Mouse (Mus musculus): ENCODE data around the gene Wdr26. TPM values are rescaled to one million over a fixed set of nuclear protein-coding genes. Genes with fewer than 3 reads are reported as not detected.
A peak's percentile ranks its signal among the peaks of the same experiment; 100 is the strongest.

Wdr26 gene
- polyA plus RNA-seq (2012; rRNA removed): 56.0 and 78.1 TPM in 2 replicates

DNA sequence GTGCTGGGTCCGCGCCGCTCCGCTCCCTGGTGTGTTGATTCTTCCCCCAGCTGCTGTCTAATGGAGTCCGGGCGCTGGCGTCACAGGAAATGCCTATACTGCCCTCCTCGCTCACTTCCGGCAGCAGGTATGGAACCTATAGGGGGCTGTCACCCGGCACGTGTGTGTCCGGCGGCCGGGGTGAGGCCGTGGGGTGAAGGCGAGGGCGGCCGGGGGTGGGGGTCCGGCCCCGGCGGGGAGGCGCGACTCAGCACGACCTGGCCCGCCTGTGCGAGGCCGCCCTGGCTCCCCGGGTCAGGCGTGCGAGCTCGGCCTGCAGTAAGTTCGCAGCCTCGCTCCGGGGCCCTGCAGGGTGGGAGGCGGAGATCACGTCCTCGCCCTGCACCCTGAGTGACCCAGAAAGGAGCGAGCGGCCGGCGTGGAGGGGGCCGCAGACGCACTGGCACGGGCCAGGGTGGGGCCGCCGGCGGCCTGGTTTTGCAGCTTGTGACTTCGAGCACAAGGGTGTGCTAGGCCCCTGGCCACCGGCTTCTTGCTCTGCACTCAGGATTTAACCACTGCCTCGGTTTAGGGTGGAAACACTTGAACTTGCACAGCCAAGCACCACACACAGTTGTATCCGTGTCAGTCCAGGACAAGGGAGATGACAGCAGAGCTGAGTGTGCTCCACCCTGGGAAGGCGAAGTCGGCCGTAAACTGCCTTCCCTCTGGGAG is at the start of gene Wdr26:
TSS of gene Wdr26 (minus strand) at position 82 of the 714 bp plus-strand sequence.
- TF ChIP-seq CTCF (IDR thresholded peaks at IDR 0.05; ENCODE audit: borderline replicate concordance, extremely low read depth, insufficient read depth, insufficient read length): no peak
- TF ChIP-seq POLR2A (IDR thresholded peaks at IDR 0.05; ENCODE audit: borderline replicate concordance, extremely low read depth, insufficient read depth, insufficient read length, poor library complexity, severe bottlenecking): peak; percentile 75; the same call in 1 of the 2 replicates
- DNase-seq (ENCODE audit: low read depth): peak; percentile 95

DNA sequence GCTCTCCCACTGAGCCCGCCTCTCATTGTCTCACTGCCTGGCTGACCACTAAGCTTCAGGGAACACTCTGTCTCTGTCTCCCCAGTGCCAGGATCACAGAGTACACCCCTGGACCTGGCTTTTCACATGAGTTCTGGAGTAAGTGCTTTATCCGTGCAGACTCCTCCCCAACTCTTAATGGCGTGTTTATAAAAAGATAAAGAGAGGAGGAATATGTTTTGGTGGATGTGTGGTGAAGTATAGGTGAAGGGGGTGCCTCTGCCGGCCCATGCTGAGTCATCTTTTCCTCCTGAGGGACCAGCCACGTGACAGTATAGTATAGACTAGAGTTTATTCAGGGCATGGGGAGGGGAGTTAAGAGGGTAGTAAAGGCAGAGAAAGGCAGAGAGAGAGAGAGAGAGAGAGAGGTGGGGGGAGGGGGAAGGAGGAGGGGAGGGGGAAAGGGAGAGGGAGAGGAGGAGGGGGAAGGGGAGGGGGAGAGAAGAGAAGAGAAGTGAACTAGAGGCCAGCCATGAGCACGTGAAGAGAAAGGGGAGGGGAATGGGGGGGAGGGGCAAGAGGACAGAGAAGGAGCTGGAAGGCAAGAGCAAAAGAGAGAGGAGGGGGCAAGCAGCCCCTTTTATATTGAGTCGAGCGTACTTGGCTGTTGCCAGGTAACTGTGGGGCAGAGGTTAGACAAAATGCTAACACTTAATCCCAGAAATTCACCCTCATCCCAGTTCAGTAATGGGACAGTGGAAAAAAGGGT is 49.3 kb upstream of the Wdr26 start:
- peak; percentile 35 for DNase-seq (ENCODE audit: low read depth)
- TF ChIP-seq POLR2A (IDR thresholded peaks at IDR 0.05; ENCODE audit: borderline replicate concordance, extremely low read depth, insufficient read depth, insufficient read length, poor library complexity, severe bottlenecking) (no peak), CTCF (IDR thresholded peaks at IDR 0.05; ENCODE audit: borderline replicate concordance, extremely low read depth, insufficient read depth, insufficient read length) (no peak)

DNA sequence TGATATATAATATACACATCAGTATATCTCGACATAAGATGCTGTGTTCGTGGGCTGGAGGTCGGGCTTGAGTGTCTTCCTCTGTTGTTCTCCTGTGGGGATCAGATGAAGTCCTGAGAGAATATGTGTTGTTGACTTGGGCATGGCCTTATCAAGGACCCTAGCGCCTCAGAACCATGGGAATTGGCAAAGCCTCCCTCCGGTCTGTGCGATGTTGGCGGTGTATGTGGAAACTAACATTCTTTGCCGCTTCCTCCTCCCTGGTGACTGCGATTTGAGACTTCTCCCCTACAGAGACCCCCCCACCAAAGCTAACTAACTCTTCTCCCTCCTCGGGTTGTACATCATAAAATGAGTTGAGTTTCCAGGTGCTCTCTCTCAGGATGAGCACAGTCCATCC is 48.6 kb upstream of the Wdr26 start:
- no peak for TF ChIP-seq POLR2A (IDR thresholded peaks at IDR 0.05; ENCODE audit: borderline replicate concordance, extremely low read depth, insufficient read depth, insufficient read length, poor library complexity, severe bottlenecking)
- no peak for TF ChIP-seq CTCF (IDR thresholded peaks at IDR 0.05; ENCODE audit: borderline replicate concordance, extremely low read depth, insufficient read depth, insufficient read length)
- DNase-seq (ENCODE audit: low read depth): peak; percentile 18

DNA sequence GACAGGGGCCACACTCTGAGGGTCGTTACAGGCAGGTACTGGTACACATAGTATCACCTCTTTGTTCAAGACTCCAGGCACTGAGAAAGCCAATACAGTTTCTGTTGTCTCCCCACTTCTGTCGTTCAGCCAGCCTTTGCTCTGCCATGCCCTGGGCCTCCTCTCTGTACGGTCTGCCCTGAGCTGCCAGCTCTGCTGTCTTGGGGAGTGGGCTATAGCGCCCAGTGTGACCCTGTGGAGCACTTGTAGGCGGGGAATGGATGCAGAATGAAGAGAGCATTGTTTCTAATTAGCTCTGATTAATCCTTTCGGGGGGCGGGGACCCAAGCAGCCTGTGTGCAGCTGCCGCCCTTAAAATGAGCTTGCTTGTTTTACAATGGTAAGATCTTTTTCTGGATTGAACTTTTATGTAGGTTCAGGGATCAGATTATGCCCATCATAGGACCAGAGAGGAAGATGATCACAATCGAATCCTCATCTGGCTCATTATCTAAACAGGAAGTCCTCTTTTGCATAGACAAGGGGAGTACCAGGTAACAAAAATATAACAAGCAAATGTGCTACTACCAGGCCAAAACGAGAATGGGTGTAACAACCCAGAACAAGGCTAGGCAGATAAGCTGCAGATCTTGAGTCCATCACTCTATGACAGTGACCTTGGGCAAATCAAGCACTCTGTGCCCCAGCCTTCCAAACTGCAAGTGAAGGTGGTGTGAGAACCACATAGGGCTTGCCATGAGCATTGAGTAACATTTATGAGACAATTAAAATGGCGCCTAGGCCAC is 48.0 kb upstream of the Wdr26 start:
- TF ChIP-seq POLR2A (IDR thresholded peaks at IDR 0.05; ENCODE audit: borderline replicate concordance, extremely low read depth, insufficient read depth, insufficient read length, poor library complexity, severe bottlenecking) (no peak), CTCF (IDR thresholded peaks at IDR 0.05; ENCODE audit: borderline replicate concordance, extremely low read depth, insufficient read depth, insufficient read length) (no peak)
- DNase-seq (ENCODE audit: low read depth): peak; percentile 84

DNA sequence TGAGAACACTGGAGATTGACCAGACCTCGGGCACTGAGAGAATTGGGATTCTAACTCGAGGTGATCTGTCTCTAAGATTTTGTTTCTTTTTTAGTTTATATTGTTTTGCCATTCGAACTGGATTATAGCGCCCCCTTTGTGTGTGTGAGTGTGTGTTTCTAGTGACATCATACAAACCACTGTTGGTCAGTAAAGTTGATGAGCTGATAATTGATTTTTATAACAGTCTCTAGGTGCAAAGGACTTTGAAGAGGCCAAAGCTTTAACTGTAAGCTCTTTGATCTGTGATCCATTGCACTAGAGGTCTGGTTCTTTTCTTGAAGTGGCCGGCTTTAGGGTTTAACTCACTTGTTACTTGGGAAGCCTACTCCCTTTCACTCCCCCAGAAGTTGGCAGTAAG is 47.3 kb upstream of the Wdr26 start:
- no peak for DNase-seq (ENCODE audit: low read depth)
- TF ChIP-seq CTCF (IDR thresholded peaks at IDR 0.05; ENCODE audit: borderline replicate concordance, extremely low read depth, insufficient read depth, insufficient read length) (no peak), POLR2A (IDR thresholded peaks at IDR 0.05; ENCODE audit: borderline replicate concordance, extremely low read depth, insufficient read depth, insufficient read length, poor library complexity, severe bottlenecking) (no peak)

DNA sequence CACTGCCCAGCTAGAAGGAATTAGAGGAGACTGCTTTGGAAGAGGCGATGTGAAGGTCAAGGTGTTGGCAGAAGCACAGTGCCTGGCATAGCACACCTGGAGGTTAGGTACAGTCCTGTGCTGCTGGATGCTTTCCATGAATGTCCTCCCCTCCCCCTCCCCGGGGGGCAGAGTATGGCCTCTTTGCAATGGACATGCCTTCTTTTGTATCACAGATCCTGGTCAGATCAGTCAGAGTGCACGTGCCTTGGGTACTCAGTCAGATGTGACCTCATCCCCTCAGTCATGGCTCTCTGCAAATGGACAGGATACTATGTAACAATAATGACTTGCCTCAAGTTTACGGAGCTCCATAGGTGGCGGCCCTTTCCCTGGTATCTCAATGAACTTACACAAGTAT is 46.8 kb upstream of the Wdr26 start:
- TF ChIP-seq POLR2A (IDR thresholded peaks at IDR 0.05; ENCODE audit: borderline replicate concordance, extremely low read depth, insufficient read depth, insufficient read length, poor library complexity, severe bottlenecking): no peak
- no peak for TF ChIP-seq CTCF (IDR thresholded peaks at IDR 0.05; ENCODE audit: borderline replicate concordance, extremely low read depth, insufficient read depth, insufficient read length)
- DNase-seq (ENCODE audit: low read depth): no peak

DNA sequence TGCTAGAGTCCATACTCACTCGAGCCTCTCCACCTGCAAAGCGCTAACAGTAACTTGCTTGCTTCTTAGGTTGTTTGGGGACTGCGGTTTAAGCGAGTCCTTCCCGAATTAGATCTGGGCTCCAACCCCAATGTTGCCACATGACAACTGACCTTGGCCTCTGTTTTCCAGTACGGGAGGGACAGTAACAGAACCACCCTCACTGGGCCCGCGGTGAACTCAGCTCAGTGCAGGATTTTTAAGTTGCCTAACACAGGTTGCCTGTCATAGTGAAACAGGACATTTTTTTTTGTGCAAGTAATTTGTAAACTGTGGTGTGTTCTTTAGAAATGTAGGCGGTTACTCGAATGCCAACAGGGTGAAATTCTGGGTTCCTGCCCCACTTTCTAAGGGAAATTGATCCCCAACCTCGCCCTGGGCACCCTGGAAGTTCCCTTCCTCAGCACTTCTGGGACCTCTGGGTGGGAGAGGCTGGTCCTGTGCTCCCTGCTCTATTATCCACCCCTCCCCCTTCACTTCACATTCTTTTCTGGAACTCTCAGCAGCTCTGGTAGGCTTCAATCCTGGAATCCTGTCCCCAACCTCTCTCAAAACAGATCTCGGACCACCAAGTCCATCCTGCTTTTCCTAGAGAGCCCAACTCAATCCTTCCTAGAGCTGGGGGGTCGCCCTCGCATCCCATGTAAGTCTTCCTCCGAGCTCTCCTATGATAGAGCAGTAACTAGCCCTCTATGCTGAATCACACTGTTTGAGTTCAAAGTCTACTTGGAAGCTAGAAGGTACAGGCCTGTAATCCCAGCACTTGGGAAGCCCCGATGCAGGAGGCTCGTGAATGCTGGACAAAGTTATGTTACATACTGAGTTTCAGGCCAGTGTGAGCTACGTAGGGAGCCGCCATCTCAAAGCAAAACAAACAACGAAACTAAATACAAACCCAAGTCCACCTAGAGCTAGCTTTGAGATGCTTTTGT is 46.1 kb upstream of the Wdr26 start:
- TF ChIP-seq CTCF (IDR thresholded peaks at IDR 0.05; ENCODE audit: borderline replicate concordance, extremely low read depth, insufficient read depth, insufficient read length) (no peak), POLR2A (IDR thresholded peaks at IDR 0.05; ENCODE audit: borderline replicate concordance, extremely low read depth, insufficient read depth, insufficient read length, poor library complexity, severe bottlenecking) (no peak)
- DNase-seq (ENCODE audit: low read depth): no peak

DNA sequence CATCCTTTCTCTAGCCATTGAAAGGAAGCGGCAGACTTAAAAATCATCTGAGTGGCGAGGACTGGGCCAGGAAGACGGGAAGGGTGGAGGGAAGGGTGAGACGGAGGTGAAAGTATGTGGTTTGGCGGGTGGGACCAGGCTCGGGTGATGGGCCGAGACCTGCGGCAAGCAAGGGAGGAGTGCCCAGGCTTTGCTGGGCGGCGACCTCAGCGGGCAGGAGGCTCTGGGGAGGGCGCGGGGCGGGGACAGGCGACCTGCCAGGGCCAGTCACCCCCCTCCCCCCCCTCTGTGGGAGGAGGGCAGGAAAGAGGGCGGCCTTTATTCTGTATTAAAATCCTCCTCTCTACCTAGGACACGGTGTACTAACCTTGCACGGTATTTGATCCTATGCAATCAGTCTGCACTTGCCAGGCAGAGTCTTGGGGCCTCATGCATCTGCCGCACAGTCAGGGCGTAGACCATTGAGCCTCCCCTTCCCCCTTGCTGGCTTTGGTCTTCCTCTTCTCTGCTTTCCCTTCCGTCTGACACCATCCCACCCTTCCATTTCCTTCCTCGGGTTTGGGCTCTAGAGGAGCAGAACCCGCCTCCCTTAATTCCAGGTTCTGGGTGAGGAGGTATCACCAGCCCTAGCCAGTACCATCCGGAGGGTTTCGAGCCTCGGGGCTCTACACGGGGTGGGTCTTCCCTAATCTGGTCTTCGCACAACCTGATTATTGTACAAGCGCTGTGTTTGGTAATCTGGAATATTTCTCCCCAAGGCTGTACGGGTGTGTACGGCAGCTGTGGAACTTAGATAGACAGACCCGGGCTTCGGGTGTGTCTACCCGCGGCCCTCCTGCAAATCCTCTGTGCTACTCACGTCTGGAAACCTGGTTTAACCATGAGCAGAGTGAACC is 45.1 kb upstream of the Wdr26 start:
- DNase-seq (ENCODE audit: low read depth): no peak
- TF ChIP-seq POLR2A (IDR thresholded peaks at IDR 0.05; ENCODE audit: borderline replicate concordance, extremely low read depth, insufficient read depth, insufficient read length, poor library complexity, severe bottlenecking) (no peak), CTCF (IDR thresholded peaks at IDR 0.05; ENCODE audit: borderline replicate concordance, extremely low read depth, insufficient read depth, insufficient read length) (no peak)

DNA sequence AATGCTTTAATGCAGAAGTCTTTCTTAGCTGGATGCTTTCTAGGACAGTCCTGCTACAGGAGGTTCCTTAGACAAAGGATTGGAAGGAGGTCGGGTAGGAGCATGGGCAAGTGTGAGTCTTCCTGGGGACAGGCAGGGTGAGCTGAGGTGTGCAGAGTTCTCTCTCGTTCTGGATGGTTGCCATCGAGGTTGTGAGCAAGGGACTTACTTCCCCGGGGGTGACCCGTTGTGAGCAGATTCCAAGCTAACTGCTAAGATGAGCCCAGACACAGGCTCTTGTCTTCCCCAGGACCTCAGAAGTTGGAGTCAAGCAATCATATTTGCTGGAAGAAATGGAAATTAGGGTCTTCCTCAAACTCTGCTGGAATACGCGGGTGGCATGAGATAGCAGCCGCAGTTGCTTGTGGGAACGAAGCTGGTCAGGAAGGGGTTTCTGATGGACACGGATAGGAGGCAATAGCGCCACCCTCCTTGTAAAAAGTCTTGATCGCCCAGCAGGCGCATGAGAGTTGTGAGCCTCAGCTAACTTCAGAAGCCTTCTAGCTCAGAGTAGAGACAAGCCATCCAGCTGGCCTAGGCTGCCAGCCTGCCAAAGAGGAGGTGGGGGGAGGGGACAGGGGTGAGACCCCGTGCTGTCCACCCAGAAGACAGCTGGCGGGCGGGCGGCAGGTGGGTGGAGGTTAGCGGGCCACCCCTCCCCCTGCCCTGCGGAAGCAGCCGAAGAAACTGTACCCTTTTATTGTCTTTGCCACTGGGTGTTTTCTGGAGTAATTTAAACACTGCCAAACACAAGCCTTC is 44.3 kb upstream of the Wdr26 start:
- peak; percentile 84 for DNase-seq (ENCODE audit: low read depth)
- TF ChIP-seq POLR2A (IDR thresholded peaks at IDR 0.05; ENCODE audit: borderline replicate concordance, extremely low read depth, insufficient read depth, insufficient read length, poor library complexity, severe bottlenecking) (no peak), CTCF (IDR thresholded peaks at IDR 0.05; ENCODE audit: borderline replicate concordance, extremely low read depth, insufficient read depth, insufficient read length) (no peak; the same call in 1 of the 2 replicates)

All from brain, embryonic 14.5 days (tissue).